Mouse (Mus musculus): ENCODE measurements around the gene Rgcc. TPM values are rescaled to one million over a fixed set of nuclear protein-coding genes. Genes with fewer than 3 reads are reported as not detected.

Rgcc gene
- polyA plus RNA-seq, 1 experiment from 2014 or later, result 19.9 TPM

DNA sequence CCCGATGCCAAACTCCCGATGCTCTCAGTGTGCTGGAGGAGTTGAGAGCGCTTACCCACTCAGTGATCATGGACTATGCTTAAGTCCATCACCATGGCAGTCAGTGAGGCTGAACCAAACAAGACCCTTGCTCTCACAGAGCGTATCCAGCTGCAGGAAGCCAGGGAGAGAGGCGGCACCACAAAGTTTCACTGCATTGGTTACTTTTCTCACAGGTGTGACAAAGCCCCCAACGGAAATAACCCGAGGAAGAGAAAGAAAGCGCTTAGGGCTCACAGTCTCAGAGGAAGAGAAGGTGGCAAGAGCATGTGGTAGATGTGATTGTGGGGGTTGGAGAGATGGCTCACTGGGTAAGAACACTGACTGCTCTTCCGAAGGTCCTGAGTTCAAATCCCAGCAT, 21.0 kb downstream of the Rgcc start:
- no peaks in the 10 kb centered on the region for H3K4me1 ChIP-seq (ENCODE audit: control insufficient read depth, insufficient read depth, low read length)

DNA sequence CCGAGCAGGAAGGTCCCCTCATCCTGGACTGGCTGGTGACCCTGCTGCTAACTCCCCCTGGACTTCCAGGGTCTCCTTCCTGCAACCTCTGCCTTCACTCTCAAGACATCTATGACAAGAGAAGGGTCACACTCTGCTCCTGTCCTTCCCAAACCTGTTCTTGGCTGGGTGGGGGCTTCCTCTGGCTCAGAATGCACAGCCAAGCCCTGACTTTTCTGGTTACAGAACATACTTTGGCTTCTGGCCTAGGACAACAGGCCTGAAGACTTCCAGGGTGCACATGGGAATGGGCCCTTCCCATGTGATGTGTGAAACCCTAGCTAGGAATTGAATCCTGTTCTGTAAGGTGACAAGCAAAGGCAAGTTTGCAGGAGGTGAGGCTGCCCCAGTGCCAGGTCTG, 22.0 kb downstream of the Rgcc start:
- H3K4me1 ChIP-seq (ENCODE audit: control insufficient read depth, insufficient read depth, low read length), result no peaks in the 10 kb centered on the region
- no peaks in the 10 kb centered on the region for H3K9me3 ChIP-seq (ENCODE audit: control insufficient read depth, low read length)
- no peak overlapping the region for H3K27ac ChIP-seq (replicated peaks; ENCODE audit: low read depth, low read length)
- H3K27me3 ChIP-seq (ENCODE audit: control insufficient read depth, insufficient read depth, low read length), result no peaks in the 10 kb centered on the region
- H3K4me2 ChIP-seq (ENCODE audit: low read length), result no peak overlapping the region
- no peak overlapping the region for H3K4me3 ChIP-seq (replicated peaks; ENCODE audit: low read depth, low read length)
- 81% methylated on average over 1 of the region's 1 CpGs for WGBS
- no peaks in the 10 kb centered on the region for H3K36me3 ChIP-seq (ENCODE audit: control insufficient read depth, insufficient read depth, low read length)
- H3K9ac ChIP-seq (replicated peaks; ENCODE audit: low read length), result no peak overlapping the region
- DNase-seq, result no peak
- ATAC-seq (ENCODE audit: low FRiP score, low TSS enrichment), result no peak

More for the DNA sequence above, 21.0 kb downstream of the Rgcc start:
- Histone ChIP-seq H3K27ac (replicated peaks; ENCODE audit: low read depth, low read length) (no peak overlapping the region), H3K36me3 (ENCODE audit: control insufficient read depth, insufficient read depth, low read length) (no peaks in the 10 kb centered on the region), H3K9ac (replicated peaks; ENCODE audit: low read length) (no peak overlapping the region), H3K27me3 (ENCODE audit: control insufficient read depth, insufficient read depth, low read length) (no peaks in the 10 kb centered on the region), H3K4me3 (replicated peaks; ENCODE audit: low read depth, low read length) (no peak overlapping the region), H3K9me3 (ENCODE audit: control insufficient read depth, low read length) (no peaks in the 10 kb centered on the region), H3K4me2 (ENCODE audit: low read length) (no peak overlapping the region)
- 84% methylated on average over 9 of the region's 9 CpGs for WGBS
- DNase-seq, result no peak
- ATAC-seq (ENCODE audit: low FRiP score, low TSS enrichment), result no peak

DNA sequence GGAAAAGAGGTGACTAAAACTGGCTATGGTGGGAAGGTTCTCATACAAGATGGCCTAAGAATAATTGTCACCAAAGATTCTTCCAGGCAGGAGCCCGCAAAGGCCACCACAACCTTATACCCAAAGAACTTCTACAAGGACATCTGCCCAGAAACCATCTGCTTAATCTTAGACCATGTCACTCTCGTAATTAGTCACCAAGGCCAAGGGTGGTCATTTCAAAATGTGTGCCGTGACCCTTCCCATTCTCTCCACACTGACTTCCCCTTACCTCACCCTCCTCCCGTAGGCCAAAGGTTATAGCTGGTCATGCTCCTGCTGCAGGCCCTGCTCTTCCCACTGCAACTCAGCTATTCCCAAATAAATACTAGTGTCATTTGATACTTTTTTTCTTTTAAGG, 22.5 kb downstream of the Rgcc start:
- H3K27ac ChIP-seq (replicated peaks; ENCODE audit: low read depth, low read length), result no peak overlapping the region
- WGBS, result 95% methylated on average over 4 of the region's 4 CpGs
- H3K4me1 ChIP-seq (ENCODE audit: control insufficient read depth, insufficient read depth, low read length), result 0 out of 2 replicates have a peak, but pooled peaks cover 4% of the 10 kb centered on the region
- H3K4me2 ChIP-seq (ENCODE audit: low read length), result no peak overlapping the region
- no peaks in the 10 kb centered on the region for H3K27me3 ChIP-seq (ENCODE audit: control insufficient read depth, insufficient read depth, low read length)
- no peaks in the 10 kb centered on the region for H3K9me3 ChIP-seq (ENCODE audit: control insufficient read depth, low read length)
- ATAC-seq (ENCODE audit: low FRiP score, low TSS enrichment) (no peak), DNase-seq (no peak)
- H3K9ac ChIP-seq (replicated peaks; ENCODE audit: low read length), result no peak overlapping the region
- H3K36me3 ChIP-seq (ENCODE audit: control insufficient read depth, insufficient read depth, low read length), result no peaks in the 10 kb centered on the region
- H3K4me3 ChIP-seq (replicated peaks; ENCODE audit: low read depth, low read length), result no peak overlapping the region

DNA sequence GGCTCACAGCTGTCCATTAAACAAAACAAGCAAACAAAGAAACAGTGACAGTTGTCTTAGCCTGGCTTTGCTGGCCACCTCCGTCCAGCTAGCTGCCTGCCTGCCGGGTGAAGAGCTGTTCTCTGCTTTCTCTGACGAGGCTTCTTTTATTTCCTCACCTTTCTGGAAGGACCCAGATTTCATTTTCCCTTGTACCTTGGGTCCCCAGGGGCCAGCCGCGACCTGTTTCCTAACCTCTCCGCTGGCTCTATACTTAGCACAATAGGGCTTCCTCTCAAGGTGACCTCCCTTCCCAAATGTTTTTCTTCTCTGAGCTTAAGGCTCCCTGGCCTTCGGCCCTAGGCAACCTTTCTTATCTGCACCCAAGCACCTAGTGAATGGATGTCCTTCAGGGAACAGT, 23.5 kb downstream of the Rgcc start:
- ATAC-seq (ENCODE audit: low FRiP score, low TSS enrichment), result no peak
- Histone ChIP-seq H3K9me3 (ENCODE audit: control insufficient read depth, low read length) (no peaks in the 10 kb centered on the region), H3K9ac (replicated peaks; ENCODE audit: low read length) (no peak overlapping the region), H3K27ac (replicated peaks; ENCODE audit: low read depth, low read length) (no peak overlapping the region), H3K4me2 (ENCODE audit: low read length) (no peak overlapping the region), H3K4me1 (ENCODE audit: control insufficient read depth, insufficient read depth, low read length) (0 out of 2 replicates have a peak, but pooled peaks cover 13% of the 10 kb centered on the region), H3K4me3 (replicated peaks; ENCODE audit: low read depth, low read length) (no peak overlapping the region), H3K27me3 (ENCODE audit: control insufficient read depth, insufficient read depth, low read length) (no peaks in the 10 kb centered on the region), H3K36me3 (ENCODE audit: control insufficient read depth, insufficient read depth, low read length) (no peaks in the 10 kb centered on the region)
- DNase-seq, result no peak
- whole genome bisulfite sequencing, result 36% methylated on average over 7 of the region's 7 CpGs

DNA sequence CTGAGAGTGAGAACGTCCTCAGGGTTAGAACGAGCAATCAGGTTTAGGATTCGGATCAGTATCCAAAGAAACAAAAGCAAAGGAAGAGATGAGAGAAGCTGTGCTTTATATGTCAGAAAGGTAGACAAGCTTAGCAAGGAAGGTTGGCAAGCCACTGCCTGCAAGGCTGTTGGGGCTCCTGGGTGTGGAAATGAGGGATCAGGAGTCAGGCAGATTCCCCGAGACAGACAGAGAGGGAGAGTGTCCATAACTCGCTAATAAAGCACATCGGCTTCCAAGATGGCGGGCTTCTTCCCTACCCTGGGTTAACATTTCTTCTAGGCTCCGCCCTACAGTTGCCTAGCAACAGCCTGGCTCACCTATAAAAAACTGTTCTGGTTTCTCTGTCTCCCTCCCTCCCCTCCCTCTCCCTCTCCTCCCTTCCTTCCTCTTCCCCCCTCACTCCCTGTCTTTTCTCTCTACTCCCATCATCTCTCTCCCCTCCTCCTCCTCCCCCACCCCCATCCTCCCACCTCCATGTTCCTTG, 25.5 kb downstream of the Rgcc start:
- ATAC-seq (ENCODE audit: low FRiP score, low TSS enrichment) (no peak; the same call in 1 of the 2 replicates), DNase-seq (peak; percentile 59)
- no peak overlapping the region for H3K9ac ChIP-seq (replicated peaks; ENCODE audit: low read length)
- 0 out of 2 replicates have a peak, but pooled peaks cover 14% of the 10 kb centered on the region for H3K4me1 ChIP-seq (ENCODE audit: control insufficient read depth, insufficient read depth, low read length)
- H3K4me3 ChIP-seq (replicated peaks; ENCODE audit: low read depth, low read length), result no peak overlapping the region
- H3K27ac ChIP-seq (replicated peaks; ENCODE audit: low read depth, low read length), result no peak overlapping the region
- no peaks in the 10 kb centered on the region for H3K27me3 ChIP-seq (ENCODE audit: control insufficient read depth, insufficient read depth, low read length)
- no peaks in the 10 kb centered on the region for H3K9me3 ChIP-seq (ENCODE audit: control insufficient read depth, low read length)
- 78% methylated on average over 8 of the region's 8 CpGs for WGBS
- H3K36me3 ChIP-seq (ENCODE audit: control insufficient read depth, insufficient read depth, low read length), result no peaks in the 10 kb centered on the region
- H3K4me2 ChIP-seq (ENCODE audit: low read length), result no peak overlapping the region

DNA sequence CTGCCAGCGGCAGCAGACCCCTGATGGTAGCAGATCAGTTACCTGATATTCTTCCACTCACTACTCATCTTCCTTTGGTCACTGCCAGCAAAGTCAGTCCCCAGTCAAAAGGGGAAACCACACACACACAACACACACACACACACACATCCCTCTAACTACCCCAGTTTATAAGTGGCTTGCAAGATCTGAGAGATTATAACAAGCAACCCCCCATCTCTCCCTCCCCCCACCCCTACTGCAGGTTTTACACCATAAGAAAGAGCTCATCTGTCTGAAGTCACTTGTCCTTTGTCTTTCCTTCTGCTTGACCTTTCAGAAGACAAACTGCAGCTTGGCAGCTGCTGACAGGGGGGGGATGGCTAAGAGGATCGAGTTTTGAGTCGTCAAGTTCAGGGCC, 26.0 kb downstream of the Rgcc start:
- ATAC-seq (ENCODE audit: low FRiP score, low TSS enrichment) (no peak), DNase-seq (no peak)
- H3K9me3 ChIP-seq (ENCODE audit: control insufficient read depth, low read length), result no peaks in the 10 kb centered on the region
- 47% methylated on average over 3 of the region's 3 CpGs for WGBS
- H3K9ac ChIP-seq (replicated peaks; ENCODE audit: low read length), result no peak overlapping the region
- no peaks in the 10 kb centered on the region for H3K27me3 ChIP-seq (ENCODE audit: control insufficient read depth, insufficient read depth, low read length)
- H3K27ac ChIP-seq (replicated peaks; ENCODE audit: low read depth, low read length), result no peak overlapping the region
- H3K36me3 ChIP-seq (ENCODE audit: control insufficient read depth, insufficient read depth, low read length), result no peaks in the 10 kb centered on the region
- H3K4me1 ChIP-seq (ENCODE audit: control insufficient read depth, insufficient read depth, low read length), result 0 out of 2 replicates have a peak, but pooled peaks cover 14% of the 10 kb centered on the region
- H3K4me2 ChIP-seq (ENCODE audit: low read length), result no peak overlapping the region
- no peak overlapping the region for H3K4me3 ChIP-seq (replicated peaks; ENCODE audit: low read depth, low read length)

DNA sequence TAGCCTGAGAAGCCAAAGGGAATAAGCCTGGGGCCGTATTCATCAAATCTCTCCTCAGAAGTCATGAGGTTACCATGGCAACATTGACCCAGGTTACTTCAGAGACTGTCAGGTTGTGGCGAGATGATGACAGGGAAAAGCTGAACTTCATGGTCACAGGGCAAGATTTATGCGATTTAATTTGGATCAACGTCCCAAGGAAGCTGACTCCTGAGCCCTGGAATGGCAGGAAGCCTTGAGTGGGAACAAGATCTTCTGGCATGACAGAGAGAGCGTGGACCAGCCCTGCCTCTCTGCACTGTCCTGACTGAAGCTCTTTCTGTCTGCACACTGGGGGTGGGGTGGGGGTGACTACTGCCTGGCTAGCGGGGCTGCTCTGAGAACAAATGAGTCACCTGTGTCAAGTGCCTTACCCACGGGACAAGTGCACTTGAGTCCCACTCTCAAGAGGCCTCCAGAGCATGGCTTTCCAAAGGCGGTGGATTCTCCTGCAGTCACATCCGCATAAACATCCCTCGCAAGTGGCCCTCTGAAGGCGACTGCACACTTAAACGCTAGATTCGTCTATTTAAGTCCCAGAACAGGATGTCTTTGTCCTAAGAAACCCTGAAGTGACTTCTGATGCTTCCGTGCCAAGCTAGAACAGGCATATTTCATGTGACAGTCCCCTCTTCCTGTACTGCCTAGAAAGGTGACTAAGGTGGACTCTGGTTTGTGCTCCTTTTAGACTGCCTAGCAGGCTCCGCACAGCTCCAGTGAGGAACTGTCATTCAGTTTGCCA, 27.6 kb downstream of the Rgcc start:
- 58% methylated on average over 15 of the region's 15 CpGs for WGBS
- no peak overlapping the region for H3K4me3 ChIP-seq (replicated peaks; ENCODE audit: low read depth, low read length)
- H3K4me1 ChIP-seq (ENCODE audit: control insufficient read depth, insufficient read depth, low read length), result 0 out of 2 replicates have a peak, but pooled peaks cover 14% of the 10 kb centered on the region
- H3K36me3 ChIP-seq (ENCODE audit: control insufficient read depth, insufficient read depth, low read length), result no peaks in the 10 kb centered on the region
- DNase-seq, result peak; percentile 77
- peak; percentile 62; the same call in 1 of the 2 replicates for ATAC-seq (ENCODE audit: low FRiP score, low TSS enrichment)
- no peaks in the 10 kb centered on the region for H3K27me3 ChIP-seq (ENCODE audit: control insufficient read depth, insufficient read depth, low read length)
- no peak overlapping the region for H3K9ac ChIP-seq (replicated peaks; ENCODE audit: low read length)
- no peaks in the 10 kb centered on the region for H3K9me3 ChIP-seq (ENCODE audit: control insufficient read depth, low read length)
- H3K27ac ChIP-seq (replicated peaks; ENCODE audit: low read depth, low read length), result peak overlapping the region; percentile 76
- no peak overlapping the region for H3K4me2 ChIP-seq (ENCODE audit: low read length)

DNA sequence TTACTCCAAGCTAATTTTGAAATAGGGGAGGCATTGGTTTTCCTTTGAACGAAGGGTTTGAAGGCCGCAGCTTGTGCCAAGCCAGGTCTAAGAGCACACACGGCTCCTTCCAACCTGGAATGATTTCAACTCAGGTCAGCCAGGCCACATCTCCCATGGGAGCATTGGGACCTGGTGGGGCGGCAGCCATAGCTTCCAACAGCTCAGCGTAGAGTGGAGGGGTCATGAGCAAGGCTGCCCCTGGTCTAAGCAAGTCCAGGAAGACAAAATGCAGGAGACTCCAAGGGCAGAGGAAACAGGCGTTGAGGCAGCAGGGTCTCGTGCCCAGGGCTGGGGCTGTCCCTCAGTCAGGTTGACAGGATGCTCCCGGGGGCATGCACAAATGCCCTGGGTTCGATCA, 28.5 kb downstream of the Rgcc start:
- H3K4me3 ChIP-seq (replicated peaks; ENCODE audit: low read depth, low read length), result no peak overlapping the region
- H3K4me2 ChIP-seq (ENCODE audit: low read length), result no peak overlapping the region
- no peak for ATAC-seq (ENCODE audit: low FRiP score, low TSS enrichment)
- H3K9ac ChIP-seq (replicated peaks; ENCODE audit: low read length), result no peak overlapping the region
- WGBS, result 87% methylated on average over 9 of the region's 9 CpGs
- no peaks in the 10 kb centered on the region for H3K27me3 ChIP-seq (ENCODE audit: control insufficient read depth, insufficient read depth, low read length)
- 0 out of 2 replicates have a peak, but pooled peaks cover 14% of the 10 kb centered on the region for H3K4me1 ChIP-seq (ENCODE audit: control insufficient read depth, insufficient read depth, low read length)
- DNase-seq, result no peak
- peak overlapping the region; percentile 70 for H3K27ac ChIP-seq (replicated peaks; ENCODE audit: low read depth, low read length)
- H3K36me3 ChIP-seq (ENCODE audit: control insufficient read depth, insufficient read depth, low read length), result no peaks in the 10 kb centered on the region
- no peaks in the 10 kb centered on the region for H3K9me3 ChIP-seq (ENCODE audit: control insufficient read depth, low read length)

DNA sequence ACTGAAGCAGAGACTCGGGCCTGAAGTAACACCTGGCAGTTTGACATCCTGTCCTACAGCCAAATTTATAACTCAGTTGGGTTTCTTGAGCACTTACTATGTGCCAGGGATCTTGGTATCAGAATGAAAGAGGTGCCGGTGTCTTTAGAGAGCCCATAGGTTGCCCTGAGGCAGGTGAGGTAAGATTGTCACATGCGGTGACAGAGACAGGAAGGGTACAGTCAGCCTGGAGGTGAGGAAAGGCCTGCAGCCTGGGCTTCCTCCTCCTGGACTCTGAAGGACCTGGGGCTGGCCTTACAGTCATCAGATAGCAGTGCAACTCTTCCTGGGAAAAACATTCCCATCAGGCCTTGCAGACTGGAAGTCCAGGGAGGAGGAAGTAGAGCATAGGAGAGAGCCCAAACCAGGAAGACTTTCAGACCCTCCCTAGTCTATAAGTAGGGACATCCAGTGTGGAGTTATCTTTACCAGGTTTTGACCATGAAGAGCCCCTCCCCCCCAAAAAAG, 29.2 kb downstream of the Rgcc start:
- Histone ChIP-seq H3K9me3 (ENCODE audit: control insufficient read depth, low read length) (no peaks in the 10 kb centered on the region), H3K27ac (replicated peaks; ENCODE audit: low read depth, low read length) (no peak overlapping the region), H3K36me3 (ENCODE audit: control insufficient read depth, insufficient read depth, low read length) (no peaks in the 10 kb centered on the region), H3K27me3 (ENCODE audit: control insufficient read depth, insufficient read depth, low read length) (no peaks in the 10 kb centered on the region), H3K9ac (replicated peaks; ENCODE audit: low read length) (no peak overlapping the region), H3K4me1 (ENCODE audit: control insufficient read depth, insufficient read depth, low read length) (0 out of 2 replicates have a peak, but pooled peaks cover 14% of the 10 kb centered on the region), H3K4me3 (replicated peaks; ENCODE audit: low read depth, low read length) (no peak overlapping the region), H3K4me2 (ENCODE audit: low read length) (no peak overlapping the region)
- ATAC-seq (ENCODE audit: low FRiP score, low TSS enrichment) (no peak), DNase-seq (no peak)
- 94% methylated on average over 3 of the region's 3 CpGs for WGBS
